8 mouse cellular contexts compared by ENCODE assay signal in the genomic region with DNA sequence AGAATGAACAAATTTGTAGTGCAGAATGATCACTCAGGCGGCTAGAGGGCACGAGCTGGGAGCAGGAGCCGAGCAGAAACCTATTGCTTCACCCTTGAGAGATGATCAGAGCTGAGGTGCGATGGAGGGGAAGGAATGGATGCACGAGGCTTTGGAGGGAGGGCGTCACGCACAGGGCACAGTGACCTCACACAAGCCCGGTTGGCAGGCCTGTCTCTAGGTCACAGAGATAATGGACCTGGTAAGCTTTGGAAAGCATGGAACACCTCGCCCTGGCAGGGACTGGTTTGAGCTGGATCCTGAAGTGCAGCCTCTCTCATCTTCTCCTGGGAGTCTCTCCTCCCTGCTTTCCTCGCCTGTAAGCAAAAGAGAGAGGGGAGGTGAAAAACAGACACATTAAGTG.
DNase-seq lines count a peak whose midpoint lies in the region; ATAC-seq and TF ChIP-seq lines count a peak whose summit lies in the region.

No protein-coding gene starts in this region.

- no peaks in the 10 kb centered on the region for H3K27me3 ChIP-seq in embryonic facial prominence, embryonic 14.5 days (replicated peaks; ENCODE audit: control insufficient read depth, insufficient read depth, low read length)
- H3K27me3 ChIP-seq in myocyte (ENCODE audit: control insufficient read depth, insufficient read depth, insufficient read length): no peaks in the 10 kb centered on the region

- H3K9ac ChIP-seq in embryonic facial prominence, embryonic 14.5 days (ENCODE audit: low read depth, low read length): no peak overlapping the region

- no peak overlapping the region for H3K4me3 ChIP-seq in embryonic facial prominence, embryonic 14.5 days (ENCODE audit: low read depth, low read length)
- no peak overlapping the region for H3K4me3 ChIP-seq in myocyte

- peak; percentile 20; the same call in 1 of the 2 replicates for ATAC-seq in embryonic facial prominence, embryonic 14.5 days (ENCODE audit: low read depth)
- no peak for ATAC-seq in inflammation-experienced regulatory T-cells, adult 6 months

- H3K27ac ChIP-seq in embryonic facial prominence, embryonic 14.5 days (replicated peaks; ENCODE audit: low read depth, low read length): peak overlapping the region; percentile 63; the same call in 1 of the 2 replicates

- H3K79me2 ChIP-seq in myocyte (ENCODE audit: control insufficient read depth, insufficient read depth): no peaks in the 10 kb centered on the region

- no peaks in the 10 kb centered on the region for H3K36me3 ChIP-seq in embryonic facial prominence, embryonic 14.5 days (ENCODE audit: control insufficient read depth, insufficient read depth, low read length)
- no peaks in the 10 kb centered on the region for H3K36me3 ChIP-seq in myocyte (ENCODE audit: control insufficient read depth, insufficient read depth)

- no peak overlapping the region for H3ac ChIP-seq in myocyte (ENCODE audit: control insufficient read depth, insufficient read length)

- peaks cover 13% of the 10 kb centered on the region for H3K4me1 ChIP-seq in embryonic facial prominence, embryonic 14.5 days (ENCODE audit: control insufficient read depth, insufficient read depth, low read length)

- WGBS in embryonic facial prominence, embryonic 14.5 days: 42% methylated on average over 10 of the region's 10 CpGs

- H3K9me3 ChIP-seq in embryonic facial prominence, embryonic 14.5 days (ENCODE audit: control insufficient read depth, low read length): no peaks in the 10 kb centered on the region

- no peak overlapping the region for H3K4me2 ChIP-seq in embryonic facial prominence, embryonic 14.5 days (ENCODE audit: low read depth, low read length)
- peak overlapping the region; percentile 80 for H3K4me2 ChIP-seq in myocyte (ENCODE audit: low read depth)

- TF ChIP-seq POLR2A in myocyte (IDR thresholded peaks at IDR 0.05; ENCODE audit: insufficient read length, low read depth): no peak

- DNase-seq in embryo, embryonic 10.5 days (ENCODE audit: low spot score): peak; percentile 16
- DNase-seq in embryo, embryonic 11 days: no peak
- no peak for DNase-seq in embryonic facial prominence, embryonic 14.5 days (ENCODE audit: low spot score)
- DNase-seq in kidney, adult 18-20 months: peak; percentile 55
- no peak for DNase-seq in lung, postnatal 10 days
- no peak for DNase-seq in urinary bladder, postnatal 10 days (ENCODE audit: low spot score)

TF ChIP-seq in myocyte, 11 proteins besides CTCF, POLR2A, EP300 and RAD21:
- TF ChIP-seq POLR2AphosphoS2 (IDR thresholded peaks at IDR 0.05; ENCODE audit: insufficient read length, low read depth) (no peak), TCF12 (IDR thresholded peaks at IDR 0.05; ENCODE audit: insufficient read depth, poor library complexity, severe bottlenecking) (no peak), TCF3 (IDR thresholded peaks at IDR 0.05; ENCODE audit: insufficient read length, low read depth) (no peak), MAX (IDR thresholded peaks at IDR 0.05; ENCODE audit: low read depth) (no peak), MYOG (IDR thresholded peaks at IDR 0.05; ENCODE audit: control insufficient read depth in 1 of 3, insufficient read depth in 1 of 3, insufficient read length in 2 of 3, low read depth in 2 of 3) (no peak), MYOD1 (IDR thresholded peaks at IDR 0.05; ENCODE audit: control insufficient read depth in 1 of 3, insufficient read length in 2 of 3, low read depth in 2 of 3) (no peak), E2F4 (IDR thresholded peaks at IDR 0.05; ENCODE audit: insufficient read depth) (no peak), CEBPB (IDR thresholded peaks at IDR 0.05; ENCODE audit: insufficient read depth, poor library complexity, severe bottlenecking) (no peak), REST (IDR thresholded peaks at IDR 0.05; ENCODE audit: insufficient read depth, insufficient read length) (no peak), USF1 (IDR thresholded peaks at IDR 0.05; ENCODE audit: low read depth) (no peak), SRF (IDR thresholded peaks at IDR 0.05; ENCODE audit: control insufficient read depth, insufficient read length, low read depth) (no peak)

Comparison
In these comparisons a context has a peak if more than half of its experiments do, and no peak if none do; other contexts are left out.
1. DNase-seq: peak in embryo, embryonic 10.5 days (single experiment) and kidney, adult 18-20 months (single experiment); none in embryo, embryonic 11 days (single experiment), embryonic facial prominence, embryonic 14.5 days (single experiment), lung, postnatal 10 days (single experiment) and urinary bladder, postnatal 10 days (single experiment).